Mouse (Mus musculus) ES-E14 (cell line): Measurements from ENCODE around the gene Ranbp3.

ENCODE experiments used
- CHD2 ChIP-seq: IDR thresholded peaks from 2 replicates; pipeline ENCODE4 v1.6.1; 2014; ENCODE audit warnings: mild to moderate bottlenecking, low read depth, low read length, inconsistent platforms
- MAFK ChIP-seq: IDR thresholded peaks from 2 replicates; pipeline ENCODE4 v1.6.1; 2014; ENCODE audit warnings: mild to moderate bottlenecking, low read depth, low read length, inconsistent platforms; ENCODE audit not compliant: insufficient read depth
- ZC3H11A ChIP-seq: IDR thresholded peaks from 2 replicates; pipeline ENCODE4 v1.6.1; 2012; ENCODE audit warnings: low read depth, mild to moderate bottlenecking, inconsistent platforms, low read length, borderline replicate concordance
- ZNF384 ChIP-seq: IDR thresholded peaks from 2 replicates; pipeline ENCODE4 v1.6.1; 2012; ENCODE audit warnings: low read depth, low read length, inconsistent platforms

GRCm38 (mm10) chr17:56686801-56687200 is 13.7 kb downstream of the Ranbp3 start:
- TF ChIP-seq ZNF384 (no peak), ZC3H11A (no peak), CHD2 (no peak), MAFK (no peak)
